Comparison of ENCODE assay signal across 31 mouse cellular contexts in genomic region chr5:122482733-122483391, GRCm38 (mm10). TPM values are rescaled to one million over a fixed set of nuclear protein-coding genes. Genes with fewer than 3 reads are reported as not detected.
A peak's percentile ranks its signal among the peaks of the same experiment; 100 is the strongest.
DNase-seq lines count a peak whose midpoint lies in the region; ATAC-seq and TF ChIP-seq lines count a peak whose summit lies in the region.
"Had no signal": no experiment of that assay in that cellular context is flagged by ENCODE, and none has a peak within 500 bp of the region (broad histone marks: within the 10 kb centered on the region; RNA-seq: fewer than 3 reads in every experiment).

No protein-coding gene starts in this region.

- no peak overlapping the region for H3K4me2 ChIP-seq in heart, embryonic 16.5 days (ENCODE audit: low read depth, low read length)
- no peak overlapping the region for H3K4me2 ChIP-seq in forebrain, postnatal 0 days (ENCODE audit: low read depth)
- H3K4me2 ChIP-seq: forebrain, embryonic 12.5 days; hindbrain, embryonic 15.5 days; kidney, embryonic 15.5 days; liver, embryonic 12.5 days; midbrain, embryonic 12.5 days; neural tube, embryonic 13.5 days had no signal

- no peaks in the 10 kb centered on the region for H3K79me2 ChIP-seq in heart, adult 2 months (replicated peaks; ENCODE audit: control insufficient read depth, insufficient read depth, low read length)

- 0 out of 2 replicates have a peak, but pooled peaks have one; percentile 27 for TF ChIP-seq EP300 in heart, adult 2 months (IDR thresholded peaks at IDR 0.05; ENCODE audit: insufficient read depth, low read depth, low read length)

- H3K4me1 ChIP-seq in heart, adult 2 months (ENCODE audit: control insufficient read depth, insufficient read depth, low read length) = peaks cover 7% of the 10 kb centered on the region
- peaks cover 3% of the 10 kb centered on the region for H3K4me1 ChIP-seq in heart, embryonic 16.5 days (ENCODE audit: control insufficient read depth, insufficient read depth, low read length)
- no peaks in the 10 kb centered on the region for H3K4me1 ChIP-seq in forebrain, postnatal 0 days (ENCODE audit: insufficient read depth)
- H3K4me1 ChIP-seq: forebrain, embryonic 12.5 days; hindbrain, embryonic 10.5 days; hindbrain, embryonic 15.5 days; kidney, embryonic 15.5 days; liver, embryonic 12.5 days; midbrain, embryonic 12.5 days; neural tube, embryonic 13.5 days had no signal

- no peak for TF ChIP-seq CTCF in heart, adult 2 months (IDR thresholded peaks at IDR 0.05)
- no peak for TF ChIP-seq CTCF in forebrain, postnatal 0 days (IDR thresholded peaks at IDR 0.05; ENCODE audit: low read depth)

- peak in 1 of 2 experiments; percentile 26 for DNase-seq in heart, adult 2 months
- no peak for DNase-seq in heart, adult 11 months
- DNase-seq in heart, postnatal 14 days = no peak
- peak; percentile 20 for DNase-seq in NIH3T3 (ENCODE audit: low read depth)
- DNase-seq in kidney, adult 9 months = no peak
- DNase-seq in forebrain, postnatal 0 days = no peak
- DNase-seq: cerebellum, adult 18-20 months; cerebellum, postnatal 14 days; gastrocnemius, postnatal 14 days; heart, adult 18-20 months; kidney, adult 11 months; kidney, postnatal 4 days; layer of hippocampus, postnatal 36 days; left cerebral cortex, postnatal 4 days; liver, postnatal 0 days; lung, postnatal 4 days; right cerebral cortex, postnatal 4 days; thymus, adult 18-20 months; thymus, postnatal 25 days had no signal

- no peak overlapping the region for H3K9ac ChIP-seq in heart, adult 2 months (ENCODE audit: low read depth, low read length)
- H3K9ac ChIP-seq in heart, embryonic 16.5 days (ENCODE audit: low read length) = no peak overlapping the region
- H3K9ac ChIP-seq in forebrain, postnatal 0 days = no peak overlapping the region
- H3K9ac ChIP-seq: forebrain, embryonic 12.5 days; hindbrain, embryonic 15.5 days; kidney, embryonic 15.5 days; liver, embryonic 12.5 days; liver, postnatal 0 days; midbrain, embryonic 12.5 days; neural tube, embryonic 13.5 days had no signal

- TF ChIP-seq POLR2A in heart, adult 2 months (IDR thresholded peaks at IDR 0.05; ENCODE audit: insufficient read depth, low read depth, low read length) = peak; percentile 51

- no peak overlapping the region for H3K4me3 ChIP-seq in heart, adult 2 months
- no peak overlapping the region for H3K4me3 ChIP-seq in heart, embryonic 16.5 days (ENCODE audit: low read length)
- H3K4me3 ChIP-seq in forebrain, postnatal 0 days (ENCODE audit: low read depth, low read length) = no peak overlapping the region
- H3K4me3 ChIP-seq: forebrain, embryonic 12.5 days; hindbrain, embryonic 10.5 days; hindbrain, embryonic 15.5 days; kidney, embryonic 15.5 days; liver, embryonic 12.5 days; megakaryocyte, embryonic 14.5 days; midbrain, embryonic 12.5 days; neural tube, embryonic 13.5 days had no signal

- H3K27me3 ChIP-seq in heart, adult 2 months (ENCODE audit: control insufficient read depth, insufficient read depth, low read length) = no peaks in the 10 kb centered on the region
- H3K27me3 ChIP-seq in heart, embryonic 16.5 days (ENCODE audit: control insufficient read depth, insufficient read depth, low read length) = no peaks in the 10 kb centered on the region
- no peaks in the 10 kb centered on the region for H3K27me3 ChIP-seq in forebrain, postnatal 0 days (ENCODE audit: insufficient read depth, low read length)
- H3K27me3 ChIP-seq: forebrain, embryonic 12.5 days; hindbrain, embryonic 15.5 days; kidney, embryonic 15.5 days; liver, embryonic 12.5 days; megakaryocyte, embryonic 14.5 days; midbrain, embryonic 12.5 days; neural tube, embryonic 13.5 days had no signal

- H3K9me3 ChIP-seq in heart, embryonic 16.5 days (replicated peaks; ENCODE audit: control insufficient read depth, low read length) = no peaks in the 10 kb centered on the region
- no peaks in the 10 kb centered on the region for H3K9me3 ChIP-seq in forebrain, postnatal 0 days (ENCODE audit: low read length)
- H3K9me3 ChIP-seq: forebrain, embryonic 12.5 days; G1E; hindbrain, embryonic 10.5 days; hindbrain, embryonic 15.5 days; kidney, embryonic 15.5 days; liver, embryonic 12.5 days; megakaryocyte, embryonic 14.5 days; midbrain, embryonic 12.5 days; neural tube, embryonic 13.5 days had no signal

- H3K27ac ChIP-seq in heart, adult 2 months = peak overlapping the region; percentile 64
- peak overlapping the region; percentile 63 for H3K27ac ChIP-seq in heart, embryonic 16.5 days (ENCODE audit: low read length)
- no peak overlapping the region for H3K27ac ChIP-seq in forebrain, postnatal 0 days (ENCODE audit: low read depth, low read length)
- H3K27ac ChIP-seq: forebrain, embryonic 12.5 days; hindbrain, embryonic 10.5 days; hindbrain, embryonic 15.5 days; kidney, embryonic 15.5 days; liver, embryonic 12.5 days; midbrain, embryonic 12.5 days; neural tube, embryonic 13.5 days; stomach, postnatal 0 days had no signal

- intact Hi-C loops in heart, adult 2 months (cut with DNase I) = no loop called here
- intact Hi-C loops in heart, postnatal 14 days (cut with DNase I) = no loop called here

- no peak for ATAC-seq in heart, embryonic 16.5 days (replicated peaks; ENCODE audit: extremely low read depth, insufficient read depth, low FRiP score)
- no peak for ATAC-seq in forebrain, postnatal 0 days
- ATAC-seq: inflammation-experienced regulatory T-cells, adult 6 months; liver, embryonic 12.5 days; liver, postnatal 0 days had no signal

- WGBS in heart, adult 2 months = 58% methylated on average over 6 of the region's 6 CpGs
- WGBS in heart, embryonic 16.5 days = 61% methylated on average over 6 of the region's 6 CpGs
- 94% methylated on average over 6 of the region's 6 CpGs for WGBS in forebrain, postnatal 0 days

- H3K36me3 ChIP-seq in heart, adult 2 months (ENCODE audit: control insufficient read depth, insufficient read depth, low read length) = peaks cover 73% of the 10 kb centered on the region
- H3K36me3 ChIP-seq in heart, embryonic 16.5 days (ENCODE audit: control insufficient read depth, insufficient read depth) = peaks cover 46% of the 10 kb centered on the region
- peaks cover 56% of the 10 kb centered on the region for H3K36me3 ChIP-seq in forebrain, postnatal 0 days (ENCODE audit: insufficient read depth)

RNA-seq across cellular contexts. Expression of gene Atp2a2, which starts 19.2 kb away (rescaled TPM):
- total RNA-seq in heart, adult 2 months (2021) = over 10,000 TPM; 11,796 to 13,259 TPM
- polyA plus RNA-seq in heart, adult 2 months (2012; rRNA removed) = 3,546 and 6,285 TPM in 2 replicates
- 306 and 316 TPM in 2 replicates for polyA plus RNA-seq in heart, embryonic 16.5 days (2015; fragmentation: Nextera tagmentation; extraction: Ambion mirVana)
- total RNA-seq in heart, postnatal 14 days (2021) = 1,000 to 10,000 TPM; 9,386 to 9,784 TPM
- total RNA-seq in forebrain, postnatal 0 days (2014; rRNA removed) = 143 and 178 TPM in 2 replicates
- polyA plus RNA-seq in forebrain, postnatal 0 days (2015; fragmentation: Nextera tagmentation; extraction: Ambion mirVana) = 28.8 and 37.2 TPM in 2 replicates

Comparison
In these comparisons a context has a peak if more than half of its experiments do, and no peak if none do; other contexts are left out.
1. RNA of gene Atp2a2, which starts 19.2 kb away (total RNA-seq): 11,796 to 13,259 TPM in heart, adult 2 months and 9,386 to 9,784 TPM in heart, postnatal 14 days; 143 to 178 TPM in forebrain, postnatal 0 days; every median in the first group is over 10 times any median in the second.